Mouse (Mus musculus): ENCODE results near the gene Bclaf3. TPM values are rescaled to one million over a fixed set of nuclear protein-coding genes. Genes with fewer than 3 reads are reported as not detected.
"Not testable (repeated sequence)": the region's sequence is repeated elsewhere in the genome, so short reads cannot be mapped to it uniquely, and the experiment has no call there.

Gene Bclaf3
- polyA plus RNA-seq, 1 experiment from 2014 or later = 14.1 TPM

- WGBS = 29% methylated on average over 37 of the region's 56 CpGs
These were observed 6.4 kb downstream of the Bclaf3 start for GRCm38 (mm10) chrX:159532811-159533462.

GRCm38 (mm10) chrX:159541936-159542335, 15.4 kb downstream of the Bclaf3 start:
- ATAC-seq (replicated peaks; ENCODE audit: low FRiP score, low read depth) (no peak), DNase-seq (ENCODE audit: low spot score) (no peak)
- Histone ChIP-seq H3K4me3 (replicated peaks; ENCODE audit: low read depth, low read length) (no peak overlapping the region), H3K9me3 (replicated peaks; ENCODE audit: low read length) (no peaks in the 10 kb centered on the region), H3K27me3 (ENCODE audit: insufficient read depth, low read length) (no peaks in the 10 kb centered on the region), H3K36me3 (ENCODE audit: insufficient read depth, low read length) (no peaks in the 10 kb centered on the region), H3K4me2 (ENCODE audit: low read length) (no peak overlapping the region), H3K4me1 (replicated peaks; ENCODE audit: insufficient read depth, low read length) (no peaks in the 10 kb centered on the region), H3K27ac (no peak overlapping the region), H3K9ac (ENCODE audit: low read depth, low read length) (no peak overlapping the region)
- TF ChIP-seq CTCF (IDR thresholded peaks at IDR 0.05; ENCODE audit: low read depth) = no peak
- 82% methylated on average over 17 of the region's 18 CpGs for WGBS

More at GRCm38 (mm10) chrX:159532811-159533462, 6.4 kb downstream of the Bclaf3 start:
- peak; percentile 39 for DNase-seq (ENCODE audit: low spot score)
- no peaks in the 10 kb centered on the region for H3K4me1 ChIP-seq (replicated peaks; ENCODE audit: insufficient read depth, low read length)
- H3K27me3 ChIP-seq (ENCODE audit: insufficient read depth, low read length) = no peaks in the 10 kb centered on the region
- H3K4me2 ChIP-seq (ENCODE audit: low read length) = peak overlapping the region; percentile 62
- H3K4me3 ChIP-seq (replicated peaks; ENCODE audit: low read depth, low read length) = peak overlapping the region; percentile 60
- no peak for TF ChIP-seq CTCF (IDR thresholded peaks at IDR 0.05; ENCODE audit: low read depth)
- no peaks in the 10 kb centered on the region for H3K36me3 ChIP-seq (ENCODE audit: insufficient read depth, low read length)
- no peaks in the 10 kb centered on the region for H3K9me3 ChIP-seq (replicated peaks; ENCODE audit: low read length)
- peak overlapping the region; percentile 63 for H3K9ac ChIP-seq (ENCODE audit: low read depth, low read length)
- H3K27ac ChIP-seq = peak overlapping the region; percentile 82
- ATAC-seq (replicated peaks; ENCODE audit: low FRiP score, low read depth) = peak; percentile 41

- TF ChIP-seq CTCF (IDR thresholded peaks at IDR 0.05; ENCODE audit: low read depth) = no peak
- Histone ChIP-seq H3K4me3 (replicated peaks; ENCODE audit: low read depth, low read length) (no peak overlapping the region), H3K9me3 (replicated peaks; ENCODE audit: low read length) (no peaks in the 10 kb centered on the region), H3K27me3 (ENCODE audit: insufficient read depth, low read length) (no peaks in the 10 kb centered on the region), H3K4me2 (ENCODE audit: low read length) (no peak overlapping the region), H3K4me1 (replicated peaks; ENCODE audit: insufficient read depth, low read length) (no peaks in the 10 kb centered on the region), H3K9ac (ENCODE audit: low read depth, low read length) (no peak overlapping the region), H3K27ac (no peak overlapping the region), H3K36me3 (ENCODE audit: insufficient read depth, low read length) (no peaks in the 10 kb centered on the region)
- WGBS = 95% methylated on average over 5 of the region's 5 CpGs
- no peak for DNase-seq (ENCODE audit: low spot score)
- ATAC-seq (replicated peaks; ENCODE audit: low FRiP score, low read depth) = no peak
These were observed 20.6 kb downstream of the Bclaf3 start for GRCm38 (mm10) chrX:159547093-159547492.

GRCm38 (mm10) chrX:159584738-159585137, 58.2 kb downstream of the Bclaf3 start:
- WGBS = 84% methylated on average over 7 of the region's 7 CpGs
- H3K36me3 ChIP-seq (ENCODE audit: insufficient read depth, low read length); ATAC-seq (replicated peaks; ENCODE audit: low FRiP score, low read depth): not testable (repeated sequence)

GRCm38 (mm10) chrX:159591633-159592032, 65.1 kb downstream of the Bclaf3 start:
- peak; percentile 25; the same call in 1 of the 2 replicates for TF ChIP-seq CTCF (IDR thresholded peaks at IDR 0.05; ENCODE audit: low read depth)
- no peak for ATAC-seq (replicated peaks; ENCODE audit: low FRiP score, low read depth)
- Histone ChIP-seq H3K36me3 (ENCODE audit: insufficient read depth, low read length) (no peaks in the 10 kb centered on the region), H3K9ac (ENCODE audit: low read depth, low read length) (no peak overlapping the region), H3K27me3 (ENCODE audit: insufficient read depth, low read length) (no peaks in the 10 kb centered on the region), H3K27ac (no peak overlapping the region), H3K9me3 (replicated peaks; ENCODE audit: low read length) (no peaks in the 10 kb centered on the region), H3K4me3 (replicated peaks; ENCODE audit: low read depth, low read length) (no peak overlapping the region), H3K4me1 (replicated peaks; ENCODE audit: insufficient read depth, low read length) (no peaks in the 10 kb centered on the region), H3K4me2 (ENCODE audit: low read length) (no peak overlapping the region)
- DNase-seq (ENCODE audit: low spot score) = no peak
- WGBS = 76% methylated on average over 1 of the region's 1 CpGs

More at GRCm38 (mm10) chrX:159584738-159585137, 58.2 kb downstream of the Bclaf3 start:
- not testable (repeated sequence) for H3K4me2 ChIP-seq (ENCODE audit: low read length); H3K9ac ChIP-seq (ENCODE audit: low read depth, low read length); H3K27me3 ChIP-seq (ENCODE audit: insufficient read depth, low read length); H3K9me3 ChIP-seq (replicated peaks; ENCODE audit: low read length); H3K4me3 ChIP-seq (replicated peaks; ENCODE audit: low read depth, low read length); H3K27ac ChIP-seq; H3K4me1 ChIP-seq (replicated peaks; ENCODE audit: insufficient read depth, low read length); DNase-seq (ENCODE audit: low spot score)

- ATAC-seq (replicated peaks; ENCODE audit: low FRiP score, low read depth) = no peak
- no peak for TF ChIP-seq CTCF (IDR thresholded peaks at IDR 0.05; ENCODE audit: low read depth)
- DNase-seq (ENCODE audit: low spot score) = no peak
These were observed 71.0 kb downstream of the Bclaf3 start for GRCm38 (mm10) chrX:159597502-159597901.

GRCm38 (mm10) chrX:159604832-159605231, 78.3 kb downstream of the Bclaf3 start:
- no peak for ATAC-seq (replicated peaks; ENCODE audit: low FRiP score, low read depth)

More at GRCm38 (mm10) chrX:159597502-159597901, 71.0 kb downstream of the Bclaf3 start:
- Histone ChIP-seq H3K27ac (no peak overlapping the region), H3K4me2 (ENCODE audit: low read length) (no peak overlapping the region), H3K9ac (ENCODE audit: low read depth, low read length) (no peak overlapping the region), H3K9me3 (replicated peaks; ENCODE audit: low read length) (no peaks in the 10 kb centered on the region), H3K4me1 (replicated peaks; ENCODE audit: insufficient read depth, low read length) (no peaks in the 10 kb centered on the region), H3K36me3 (ENCODE audit: insufficient read depth, low read length) (no peaks in the 10 kb centered on the region), H3K27me3 (ENCODE audit: insufficient read depth, low read length) (no peaks in the 10 kb centered on the region), H3K4me3 (replicated peaks; ENCODE audit: low read depth, low read length) (no peak overlapping the region)
- 67% methylated on average over 1 of the region's 1 CpGs for WGBS

More at GRCm38 (mm10) chrX:159604832-159605231, 78.3 kb downstream of the Bclaf3 start:
- WGBS = 88% methylated on average over 2 of the region's 2 CpGs
- Histone ChIP-seq H3K9me3 (replicated peaks; ENCODE audit: low read length) (no peaks in the 10 kb centered on the region), H3K4me2 (ENCODE audit: low read length) (no peak overlapping the region), H3K36me3 (ENCODE audit: insufficient read depth, low read length) (no peaks in the 10 kb centered on the region), H3K4me3 (replicated peaks; ENCODE audit: low read depth, low read length) (no peak overlapping the region), H3K9ac (ENCODE audit: low read depth, low read length) (no peak overlapping the region), H3K27me3 (ENCODE audit: insufficient read depth, low read length) (no peaks in the 10 kb centered on the region), H3K27ac (no peak overlapping the region), H3K4me1 (replicated peaks; ENCODE audit: insufficient read depth, low read length) (no peaks in the 10 kb centered on the region)
- no peak for TF ChIP-seq CTCF (IDR thresholded peaks at IDR 0.05; ENCODE audit: low read depth)
- no peak for DNase-seq (ENCODE audit: low spot score)
